Mouse (Mus musculus) heart, adult 2 months (tissue): ENCODE measurements around the gene Dock2.

ENCODE experiments used
- CTCF ChIP-seq: fragments of 200-600 bp; IDR thresholded peaks from 2 replicates; pipeline ENCODE4 v1.8.1; 2022; ENCODE audit warnings: antibody characterized with exemption, mild to moderate bottlenecking, moderate library complexity
- POLR2A ChIP-seq: fragments of 200-500 bp; IDR thresholded peaks from 2 replicates; pipeline ENCODE4 v1.6.1; 2011; ENCODE audit warnings: mild to moderate bottlenecking, low read depth, low read length, control low read depth; ENCODE audit not compliant: insufficient read depth

DNA sequence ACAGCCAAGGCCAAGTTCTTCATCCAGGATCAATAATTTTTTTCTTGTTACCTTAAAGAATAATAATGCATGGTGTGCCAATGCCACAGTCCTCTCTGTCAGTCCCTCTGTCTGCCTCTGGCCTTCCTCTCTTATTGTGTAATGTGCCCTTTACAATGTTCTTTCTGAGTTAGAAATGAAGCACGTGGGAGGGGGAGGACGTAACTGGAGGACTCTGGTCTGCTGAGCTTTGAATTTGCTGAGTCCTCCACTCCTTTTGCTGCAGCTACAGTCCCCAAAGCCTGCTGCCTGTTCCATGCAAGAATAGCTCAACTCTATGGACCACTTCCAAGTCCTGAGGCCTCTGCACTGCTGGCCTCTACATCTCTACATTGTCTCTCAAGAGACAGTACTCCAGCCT lies 599.4 kb downstream of the Dock2 start:
- TF ChIP-seq POLR2A (no peak), CTCF (no peak)
